Mouse (Mus musculus) brain, embryonic 14.5 days (tissue): ENCODE results near the gene C2cd2.

Experiments
- CTCF ChIP-seq: fragments of 200-500 bp; IDR thresholded peaks from 2 replicates; pipeline ENCODE4 v1.5.1; 2012; ENCODE audit warnings: inconsistent platforms, mild to moderate bottlenecking, moderate library complexity, borderline replicate concordance; ENCODE audit not compliant: insufficient read depth, insufficient read length; ENCODE audit errors: extremely low read depth
- POLR2A ChIP-seq: fragments of 200-500 bp; IDR thresholded peaks from 2 replicates; pipeline ENCODE4 v1.6.1; 2012; ENCODE audit warnings: mild to moderate bottlenecking, inconsistent platforms, borderline replicate concordance; ENCODE audit not compliant: poor library complexity, insufficient read depth, insufficient read length, severe bottlenecking; ENCODE audit errors: extremely low read depth

DNA sequence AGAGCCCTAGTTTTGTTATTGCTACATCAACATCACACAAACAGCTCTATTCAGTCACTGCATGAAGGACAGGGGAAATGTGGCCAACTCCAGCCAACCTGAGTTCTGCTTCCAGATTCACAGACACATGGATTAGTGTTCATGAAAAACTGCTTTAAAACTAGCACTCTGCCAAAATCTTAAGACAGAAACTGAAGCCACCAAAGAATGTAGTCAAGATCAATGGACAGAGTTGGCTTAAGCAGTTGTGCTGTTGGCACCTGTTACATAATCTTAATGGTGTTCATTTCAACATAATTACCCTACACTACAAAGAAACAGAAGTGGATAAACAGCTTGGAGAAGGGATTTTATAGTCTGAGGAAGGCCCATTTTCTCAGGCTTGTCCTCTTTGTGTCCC, 106.3 kb downstream of the C2cd2 start:
- TF ChIP-seq CTCF (no peak), POLR2A (no peak)
